Mouse (Mus musculus) brain, embryonic 14.5 days (tissue): ENCODE measurements around the gene Ehd1.

Experiments used
- CTCF ChIP-seq: fragments of 200-500 bp; IDR thresholded peaks from 2 replicates; pipeline ENCODE4 v1.5.1; 2012; ENCODE audit warnings: inconsistent platforms, mild to moderate bottlenecking, moderate library complexity, borderline replicate concordance; ENCODE audit not compliant: insufficient read depth, insufficient read length; ENCODE audit errors: extremely low read depth
- POLR2A ChIP-seq: fragments of 200-500 bp; IDR thresholded peaks from 2 replicates; pipeline ENCODE4 v1.6.1; 2012; ENCODE audit warnings: mild to moderate bottlenecking, inconsistent platforms, borderline replicate concordance; ENCODE audit not compliant: poor library complexity, insufficient read depth, insufficient read length, severe bottlenecking; ENCODE audit errors: extremely low read depth

- TF ChIP-seq POLR2A (no peak), CTCF (no peak)
Observed at GRCm38 (mm10) chr19:6226763-6227162, 49.8 kb upstream of the Ehd1 start.
